Mouse (Mus musculus): ENCODE data around the gene Tlr4. TPM values are rescaled to one million over a fixed set of nuclear protein-coding genes. Genes with fewer than 3 reads are reported as not detected.
A peak's percentile ranks its signal among the peaks of the same experiment; 100 is the strongest.

Tlr4 gene
- total RNA-seq, 2 experiments from 2014 or later = 1.1 to 1.8 TPM

DNA sequence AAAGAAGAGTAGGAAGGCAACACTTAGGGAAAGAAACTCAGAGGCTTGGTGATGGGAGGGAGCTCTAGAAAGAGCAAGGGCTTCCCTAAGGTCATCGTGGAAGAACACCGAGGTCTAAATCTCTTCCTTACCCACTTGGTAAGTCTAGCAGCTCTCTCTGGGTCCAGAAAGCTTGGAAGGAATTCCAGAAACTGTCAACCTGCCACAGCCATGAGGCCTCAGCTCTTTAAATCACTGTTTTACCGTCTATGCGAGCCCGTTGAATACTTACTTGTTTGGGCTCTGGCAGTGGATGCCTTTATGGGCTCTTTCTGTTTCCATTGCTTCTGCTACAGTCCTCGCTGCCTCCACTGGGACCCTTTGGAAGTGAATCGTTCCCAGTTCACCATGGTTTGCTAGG, 67.6 kb downstream of the Tlr4 start:
- intact Hi-C loops (cut with DNase I) = no loop called here
- no peak for DNase-seq

DNA sequence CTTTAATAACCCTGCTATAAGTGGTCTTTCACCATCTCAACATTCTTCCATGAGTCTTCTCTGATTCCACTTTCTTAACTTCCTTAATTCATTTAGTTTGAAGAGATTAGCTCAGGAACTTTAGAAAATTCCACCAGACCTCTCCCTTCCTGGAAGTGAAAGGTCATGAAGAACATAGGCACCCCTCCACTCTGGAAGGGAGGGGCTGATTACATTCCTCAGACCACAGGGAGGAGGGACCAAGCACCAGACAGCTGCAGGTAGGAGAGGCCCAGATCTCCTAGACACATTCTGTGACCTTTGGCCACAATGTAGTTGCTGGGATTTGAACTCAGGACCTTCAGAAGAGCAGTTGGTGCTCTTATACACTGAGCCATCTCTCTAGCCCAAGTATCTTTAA, 72.7 kb downstream of the Tlr4 start:
- intact Hi-C loops (cut with DNase I) = no loop called here
- no peak for DNase-seq

DNA sequence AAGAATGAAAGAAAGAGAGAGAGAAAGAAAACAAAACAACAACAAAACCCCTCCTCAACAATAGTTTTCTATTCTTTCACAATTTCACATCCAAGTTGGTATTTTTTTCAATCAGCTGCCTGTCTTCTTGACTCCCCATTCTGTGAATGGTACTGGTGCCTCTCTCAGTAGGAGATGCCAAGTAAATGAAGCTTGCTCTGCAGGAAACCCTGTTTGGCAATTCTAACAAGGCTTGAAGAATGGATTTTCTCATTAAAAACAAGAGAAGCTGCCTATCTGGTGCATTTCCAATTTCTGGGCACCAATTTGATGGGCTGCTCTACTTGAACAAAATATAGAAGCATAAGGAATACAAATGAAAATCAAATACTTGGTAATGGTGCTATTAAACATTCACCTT, 74.1 kb downstream of the Tlr4 start:
- no peak for DNase-seq
- intact Hi-C loops (cut with DNase I) = no loop called here

DNA sequence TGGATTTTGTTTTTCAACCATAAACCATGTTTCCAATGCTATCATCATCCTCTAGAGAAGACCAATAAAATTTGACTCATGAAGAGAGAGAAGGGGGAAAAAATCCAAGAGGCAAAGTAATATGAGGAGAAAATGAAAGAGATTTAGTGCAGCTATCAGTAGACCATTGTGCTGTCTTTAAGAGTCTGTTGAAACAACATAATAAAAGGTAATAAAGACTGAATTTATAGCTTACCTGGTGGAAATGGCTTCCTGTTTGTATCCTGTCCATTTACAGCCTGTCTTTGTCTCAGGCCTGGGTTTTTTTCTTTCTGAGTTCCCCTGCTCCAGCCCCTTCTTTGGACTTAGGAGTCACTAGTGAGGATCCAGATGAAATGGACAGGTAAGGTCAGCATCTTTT, 81.0 kb downstream of the Tlr4 start:
- no peak for DNase-seq
- intact Hi-C loops (cut with DNase I) = no loop called here

DNA sequence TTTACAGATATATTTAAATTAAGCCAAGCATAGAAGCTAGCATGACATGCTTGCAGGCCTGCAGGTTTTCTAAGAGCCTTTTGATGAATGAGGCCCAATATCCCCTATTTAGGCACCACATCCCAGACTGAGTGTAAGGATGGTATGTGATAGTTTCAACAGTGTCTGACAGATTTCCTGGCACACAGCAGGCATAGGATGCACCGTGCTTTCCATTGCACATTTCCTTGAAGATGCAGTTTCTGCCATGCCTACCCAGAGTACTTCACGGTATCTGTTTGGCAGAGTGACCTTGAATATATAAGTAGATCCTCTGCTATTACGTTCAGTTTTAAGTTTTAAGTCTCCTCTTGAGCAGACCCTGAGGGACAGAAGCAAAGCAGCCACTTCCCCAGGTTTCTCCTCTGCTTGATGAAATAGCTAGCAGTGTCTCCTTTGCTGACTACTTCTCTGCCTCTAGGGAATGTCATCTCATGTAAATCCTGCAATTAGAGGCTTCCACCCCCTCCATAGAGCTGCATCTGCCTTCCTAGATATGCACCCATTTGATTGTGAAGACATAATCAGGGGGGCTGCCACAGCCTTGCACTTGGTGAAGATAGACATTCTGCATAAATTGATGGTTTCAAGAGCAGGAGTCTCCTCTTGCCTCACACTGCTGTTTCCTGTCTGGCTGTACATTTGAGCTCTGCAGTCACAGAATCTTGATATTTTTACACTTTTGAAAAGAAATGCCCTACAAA, 92.4 kb downstream of the Tlr4 start:
- DNase-seq = no peak
- intact Hi-C loops (cut with DNase I) = no loop called here

DNA sequence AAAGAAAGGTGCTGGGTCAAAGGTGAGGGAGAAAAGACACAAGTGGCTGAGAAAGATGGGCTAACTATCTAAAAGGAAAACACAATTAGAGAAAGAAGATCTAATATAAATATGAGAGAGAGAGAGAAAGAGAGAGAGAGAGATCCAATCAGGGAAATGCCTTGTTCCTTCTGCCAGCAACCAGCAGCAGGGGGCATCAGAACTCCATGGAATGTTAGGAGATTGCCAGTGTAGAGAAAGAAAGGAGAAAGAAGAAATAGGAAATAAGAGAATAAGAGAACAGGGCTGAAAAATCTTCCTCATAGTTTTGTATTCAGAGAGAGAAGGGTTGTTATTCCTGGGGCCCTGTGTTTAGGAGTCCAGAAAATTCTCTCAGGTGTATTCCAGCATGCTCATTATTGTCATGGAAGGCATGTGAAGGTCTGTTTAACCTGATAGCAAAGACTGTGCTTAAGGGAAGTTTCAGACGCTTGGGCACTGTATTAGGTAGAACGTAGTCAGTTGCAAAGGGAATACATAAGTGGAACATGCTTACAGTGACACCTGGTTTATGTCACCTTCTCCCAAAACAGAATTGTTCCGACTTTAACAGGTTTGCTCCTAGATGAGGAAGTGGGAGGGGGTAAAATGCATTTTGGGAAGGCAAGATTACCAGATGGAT, 96.4 kb downstream of the Tlr4 start:
- intact Hi-C loops (cut with DNase I) = no loop called here
- DNase-seq = peak; percentile 63

DNA sequence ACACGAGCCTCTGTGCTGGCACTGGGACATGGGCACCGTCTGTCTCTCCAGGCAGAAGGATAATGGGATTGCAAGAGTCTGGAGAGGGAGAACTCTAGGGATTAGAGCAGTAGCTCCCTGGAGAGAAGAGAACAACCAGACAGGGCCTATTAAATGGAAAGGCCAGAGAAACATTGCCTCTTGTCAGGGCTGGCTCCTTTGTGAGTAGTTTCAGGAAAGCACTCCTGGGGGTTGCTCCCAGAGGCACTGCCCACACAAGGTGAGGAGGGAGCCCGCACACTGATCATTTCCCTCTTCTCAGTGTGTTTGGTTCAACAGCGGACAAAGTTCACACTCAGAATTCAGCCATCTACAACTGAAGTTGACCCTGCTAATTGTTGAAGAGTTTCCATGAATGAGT, 98.7 kb downstream of the Tlr4 start:
- no peak for DNase-seq
- intact Hi-C loops (cut with DNase I) = no loop called here

DNA sequence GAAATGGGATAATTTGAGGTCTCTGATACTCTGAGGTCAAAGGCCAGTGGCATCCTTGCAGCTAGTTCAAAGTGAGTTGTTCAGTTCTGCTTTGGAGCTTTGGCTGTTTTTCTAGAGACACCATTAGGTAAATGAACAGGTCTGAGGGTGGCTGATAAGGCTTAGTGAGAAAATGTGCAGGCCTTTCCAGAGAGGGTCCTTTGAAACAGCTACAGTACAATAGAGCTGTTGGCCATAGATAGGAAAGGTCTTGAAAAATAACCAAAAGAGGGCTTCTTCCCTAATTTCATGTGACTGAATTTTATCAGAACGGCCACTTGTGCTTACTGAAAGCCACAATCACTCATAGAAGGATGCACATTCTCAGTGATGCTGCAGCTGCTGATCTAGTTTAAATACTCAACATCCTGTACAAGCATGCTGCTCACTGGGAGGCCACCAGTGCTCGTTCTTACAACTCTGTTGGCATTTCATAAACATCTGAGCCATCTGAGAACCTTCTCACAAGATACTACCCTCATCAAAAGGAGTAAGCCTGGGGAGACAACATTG, 100.2 kb downstream of the Tlr4 start:
- DNase-seq = no peak
- intact Hi-C loops (cut with DNase I) = no loop called here

DNA sequence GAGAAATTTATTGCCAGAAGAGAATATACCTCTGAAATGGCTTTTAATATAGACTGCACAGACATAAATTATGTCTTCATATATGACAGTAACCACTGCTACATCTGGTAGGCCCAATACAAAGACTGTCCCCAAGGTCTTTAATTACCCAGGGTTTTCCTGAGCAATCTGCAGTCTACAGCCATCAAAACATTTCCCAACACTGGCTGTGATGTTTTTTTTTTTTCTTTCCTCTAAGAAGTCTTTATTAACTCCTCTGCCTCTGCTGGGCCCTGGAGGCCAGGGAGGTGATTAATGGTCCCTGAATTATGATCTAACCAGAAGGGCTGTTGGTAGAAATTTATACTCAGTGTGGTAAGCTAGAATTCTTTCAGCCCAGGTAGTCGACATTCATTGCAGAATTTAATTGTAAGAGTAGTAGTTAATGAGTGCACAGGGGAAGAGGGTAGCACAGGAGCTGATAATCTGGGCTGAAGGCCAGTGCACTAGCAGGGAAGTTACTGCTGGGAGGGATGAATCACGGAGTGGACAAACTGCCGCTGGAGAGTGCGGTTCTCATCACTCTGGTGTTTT, 111.2 kb downstream of the Tlr4 start:
- DNase-seq = no peak
- intact Hi-C loops (cut with DNase I) = no loop called here

DNA sequence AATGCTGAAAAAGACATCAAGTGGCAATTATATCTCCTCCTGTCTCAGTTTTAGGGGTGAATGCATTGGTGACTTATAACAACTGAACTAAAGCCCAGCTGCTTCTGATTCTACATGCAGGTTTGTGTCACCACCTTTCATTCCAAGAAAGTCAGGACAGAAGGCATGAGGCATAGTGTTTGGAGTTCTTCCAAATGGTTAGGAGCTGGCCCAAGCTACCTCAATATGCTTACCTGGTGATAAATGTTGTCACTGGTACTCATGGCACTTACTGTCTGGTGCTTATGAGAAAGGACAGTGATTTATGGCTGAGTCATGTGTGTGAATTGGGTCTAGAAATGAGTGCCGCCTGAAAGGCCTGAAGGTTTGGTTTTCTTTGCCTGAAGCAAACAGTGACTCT, 114.5 kb downstream of the Tlr4 start:
- intact Hi-C loops (cut with DNase I) = no loop called here
- no peak for DNase-seq

DNA sequence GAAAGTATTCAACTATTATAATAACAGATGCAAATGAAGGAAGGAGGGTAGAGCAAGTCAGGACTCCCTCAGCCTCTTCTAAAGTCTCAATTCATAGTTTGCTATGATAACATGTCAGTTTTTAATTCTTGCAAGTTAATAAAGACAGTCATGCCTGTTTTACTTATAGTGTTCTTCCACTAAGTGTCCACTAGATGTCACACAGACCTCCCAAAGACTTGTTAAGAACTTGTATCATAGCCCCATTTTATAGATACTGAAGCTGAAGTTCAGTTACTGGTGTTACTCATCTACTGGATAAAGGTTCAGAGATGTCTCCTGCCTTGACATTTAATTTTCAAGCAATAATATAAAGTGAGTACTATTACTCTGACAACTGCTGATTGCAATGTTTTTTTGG, 116.3 kb downstream of the Tlr4 start:
- intact Hi-C loops (cut with DNase I) = no loop called here
- DNase-seq = no peak

DNA sequence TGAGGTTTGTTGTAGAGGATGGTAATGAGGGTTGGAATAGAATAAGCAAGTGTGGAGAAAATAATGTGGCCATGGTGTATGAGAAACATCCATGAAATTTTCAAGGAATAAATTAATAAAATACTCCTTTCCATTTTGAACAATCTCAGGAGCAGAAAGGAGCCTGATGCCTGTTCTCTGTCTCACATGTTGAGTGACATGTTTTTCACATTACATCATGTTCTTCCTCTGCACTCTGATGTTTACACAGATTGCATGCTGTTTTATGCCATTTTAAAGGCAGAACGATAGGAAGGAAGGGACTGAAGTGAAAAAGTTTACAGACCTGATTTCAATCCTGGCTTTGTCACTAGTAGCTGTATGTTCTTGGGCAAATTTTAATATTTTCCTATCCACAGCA, 120.3 kb downstream of the Tlr4 start:
- intact Hi-C loops (cut with DNase I) = no loop called here

DNA sequence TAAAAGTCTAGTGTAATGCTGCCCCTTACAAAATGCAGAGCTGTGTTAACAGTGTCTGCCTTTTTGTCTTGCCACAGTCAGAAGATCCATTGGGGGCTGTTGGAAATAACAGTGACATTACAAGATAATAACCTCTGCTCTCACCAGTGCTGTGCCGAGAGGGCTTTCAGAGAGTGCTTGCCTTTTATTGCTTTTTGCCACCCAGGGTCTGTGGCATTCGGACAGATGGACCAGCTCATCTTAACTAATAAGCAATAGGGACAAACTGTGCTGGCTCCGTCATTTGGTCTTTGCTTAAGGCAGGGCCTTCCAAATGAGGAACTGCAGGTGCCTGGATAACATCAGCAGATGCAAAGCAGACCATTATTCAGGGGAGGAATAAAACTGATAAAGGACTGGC, 147.5 kb downstream of the Tlr4 start:
- intact Hi-C loops (cut with DNase I) = no loop called here
- no peak for DNase-seq

More for the DNA sequence above, 120.3 kb downstream of the Tlr4 start:
- DNase-seq = no peak
